Mouse (Mus musculus) forebrain, embryonic 12.5 days (tissue): ENCODE measurements around the gene Fam129b. TPM values are rescaled to one million over a fixed set of nuclear protein-coding genes. Genes with fewer than 3 reads are reported as not detected.

ENCODE experiments used
- ATAC-seq: fragments of 200-750 bp; cut with Nextera tagmentation; 2 replicates; pipeline ENCODE4 v1.8.0; 2017; ENCODE audit warnings: moderate TSS enrichment; ENCODE audit not compliant: low FRiP score
- H3K27ac ChIP-seq: fragments of 300-500 bp; sonication (generic); 2 replicates; pipeline ENCODE4 v1.5.1; 2016; ENCODE audit warnings: mild to moderate bottlenecking
- H3K27me3 ChIP-seq: fragments of 300-500 bp; sonication (generic); 2 replicates; pipeline ENCODE4 v1.6.1; 2016; ENCODE audit warnings: mild to moderate bottlenecking
- H3K36me3 ChIP-seq: fragments of 300-500 bp; sonication (generic); replicated peaks from 2 replicates; pipeline ENCODE4 v1.6.1; 2016; ENCODE audit warnings: mild to moderate bottlenecking
- H3K4me1 ChIP-seq: fragments of 300-500 bp; sonication (generic); 2 replicates; pipeline ENCODE4 v1.6.1; 2016
- H3K4me2 ChIP-seq: fragments of 300-500 bp; sonication (generic); 2 replicates; pipeline ENCODE4 v1.6.1; 2016; ENCODE audit warnings: mild to moderate bottlenecking, moderate library complexity
- H3K4me3 ChIP-seq: fragments of 300-500 bp; sonication (generic); replicated peaks from 2 replicates; pipeline ENCODE4 v1.5.1; 2016; ENCODE audit warnings: mild to moderate bottlenecking
- H3K9ac ChIP-seq: fragments of 300-500 bp; sonication (generic); 2 replicates; pipeline ENCODE4 v1.6.1; 2016; ENCODE audit warnings: mild to moderate bottlenecking
- H3K9me3 ChIP-seq: fragments of 300-500 bp; sonication (generic); 2 replicates; pipeline ENCODE4 v1.6.1; 2016
- WGBS: fragments of 180-500 bp; shearing (Covaris S2); methylation state at CpG from one replicate; pipeline ENCODE4 v1.1.7; 2016; 5-methylcytosine and 5-hydroxymethylcytosine counted together
- polyA plus RNA-seq: library from polyadenylated mRNA; unstranded; fragments of >200 nt; fragmentation: Nextera tagmentation; extraction: Ambion mirVana; gene quantifications from 2 replicates; pipeline ENCODE4 v1.2.1, GENCODE M21; 2016

The Fam129b gene
- polyA plus RNA-seq, 1 experiment from 2014 or later = 27.3 TPM

- Histone ChIP-seq H3K9ac (no peak overlapping the region), H3K36me3 (peaks cover 50% of the 10 kb centered on the region), H3K4me3 (no peak overlapping the region), H3K27ac (no peak overlapping the region), H3K27me3 (no peaks in the 10 kb centered on the region), H3K4me1 (no peaks in the 10 kb centered on the region), H3K4me2 (no peak overlapping the region), H3K9me3 (no peaks in the 10 kb centered on the region)
- WGBS = 87% methylated on average over 7 of the region's 7 CpGs
- no peak for ATAC-seq
Observed at GRCm38 (mm10) chr2:32921235-32921634, 45.3 kb downstream of the Fam129b start.

- Histone ChIP-seq H3K4me3 (no peak overlapping the region), H3K4me1 (no peaks in the 10 kb centered on the region), H3K4me2 (no peak overlapping the region), H3K27me3 (no peaks in the 10 kb centered on the region), H3K9me3 (no peaks in the 10 kb centered on the region), H3K9ac (no peak overlapping the region), H3K27ac (no peak overlapping the region), H3K36me3 (peaks cover 50% of the 10 kb centered on the region)
- no peak for ATAC-seq
- WGBS = 87% methylated on average over 15 of the region's 15 CpGs
Observed at GRCm38 (mm10) chr2:32921801-32922380, 46.0 kb downstream of the Fam129b start.

GRCm38 (mm10) chr2:32922564-32922963 is 46.6 kb downstream of the Fam129b start:
- no peak overlapping the region for H3K27ac ChIP-seq
- WGBS = 89% methylated on average over 13 of the region's 13 CpGs

GRCm38 (mm10) chr2:32923551-32924250 is 47.8 kb downstream of the Fam129b start:
- no peaks in the 10 kb centered on the region for H3K27me3 ChIP-seq
- no peaks in the 10 kb centered on the region for H3K9me3 ChIP-seq
- no peak overlapping the region for H3K27ac ChIP-seq
- no peaks in the 10 kb centered on the region for H3K4me1 ChIP-seq
- H3K4me3 ChIP-seq = no peak overlapping the region
- ATAC-seq = no peak
- H3K36me3 ChIP-seq = peaks cover 50% of the 10 kb centered on the region
- no peak overlapping the region for H3K4me2 ChIP-seq
- H3K9ac ChIP-seq = no peak overlapping the region
- 90% methylated on average over 24 of the region's 24 CpGs for WGBS

More at GRCm38 (mm10) chr2:32922564-32922963, 46.6 kb downstream of the Fam129b start:
- Histone ChIP-seq H3K9me3 (no peaks in the 10 kb centered on the region), H3K27me3 (no peaks in the 10 kb centered on the region), H3K4me2 (no peak overlapping the region), H3K9ac (no peak overlapping the region), H3K36me3 (peaks cover 50% of the 10 kb centered on the region), H3K4me1 (no peaks in the 10 kb centered on the region), H3K4me3 (no peak overlapping the region)
- ATAC-seq = no peak

GRCm38 (mm10) chr2:32924306-32924844 is 48.5 kb downstream of the Fam129b start:
- H3K4me1 ChIP-seq = no peaks in the 10 kb centered on the region
- 75% methylated on average over 10 of the region's 10 CpGs for WGBS
- peaks cover 45% of the 10 kb centered on the region for H3K36me3 ChIP-seq
- no peak overlapping the region for H3K9ac ChIP-seq
- no peak overlapping the region for H3K27ac ChIP-seq
- H3K4me2 ChIP-seq = no peak overlapping the region
- no peaks in the 10 kb centered on the region for H3K9me3 ChIP-seq
- no peaks in the 10 kb centered on the region for H3K27me3 ChIP-seq
- H3K4me3 ChIP-seq = no peak overlapping the region
- ATAC-seq = no peak

- Histone ChIP-seq H3K9me3 (no peaks in the 10 kb centered on the region), H3K4me3 (no peak overlapping the region), H3K4me1 (no peaks in the 10 kb centered on the region), H3K36me3 (peaks cover 38% of the 10 kb centered on the region), H3K4me2 (no peak overlapping the region), H3K9ac (no peak overlapping the region), H3K27me3 (no peaks in the 10 kb centered on the region), H3K27ac (no peak overlapping the region)
- ATAC-seq = no peak
- 94% methylated on average over 12 of the region's 12 CpGs for WGBS
Observed at GRCm38 (mm10) chr2:32926330-32927075, 50.6 kb downstream of the Fam129b start.

GRCm38 (mm10) chr2:32927624-32928234 is 51.8 kb downstream of the Fam129b start:
- H3K36me3 ChIP-seq = peaks cover 34% of the 10 kb centered on the region
- H3K27me3 ChIP-seq = no peaks in the 10 kb centered on the region
- no peak overlapping the region for H3K27ac ChIP-seq
- H3K4me3 ChIP-seq = no peak overlapping the region
- no peaks in the 10 kb centered on the region for H3K9me3 ChIP-seq
- no peak for ATAC-seq
- H3K4me2 ChIP-seq = no peak overlapping the region
- WGBS = 78% methylated on average over 15 of the region's 15 CpGs
- no peak overlapping the region for H3K9ac ChIP-seq
- no peaks in the 10 kb centered on the region for H3K4me1 ChIP-seq

- 34% methylated on average over 10 of the region's 10 CpGs for WGBS
- Histone ChIP-seq H3K4me1 (no peaks in the 10 kb centered on the region), H3K27ac (no peak overlapping the region), H3K36me3 (peaks cover 32% of the 10 kb centered on the region), H3K4me3 (no peak overlapping the region), H3K27me3 (no peaks in the 10 kb centered on the region), H3K4me2 (no peak overlapping the region), H3K9ac (no peak overlapping the region), H3K9me3 (no peaks in the 10 kb centered on the region)
- ATAC-seq = peak; percentile 66
Observed at GRCm38 (mm10) chr2:32928235-32928946, 52.5 kb downstream of the Fam129b start.

GRCm38 (mm10) chr2:32928947-32929829 is 53.3 kb downstream of the Fam129b start:
- Histone ChIP-seq H3K4me1 (no peaks in the 10 kb centered on the region), H3K27ac (no peak overlapping the region), H3K27me3 (no peaks in the 10 kb centered on the region), H3K9ac (no peak overlapping the region), H3K9me3 (no peaks in the 10 kb centered on the region), H3K4me2 (no peak overlapping the region), H3K4me3 (no peak overlapping the region), H3K36me3 (peaks cover 27% of the 10 kb centered on the region)
- ATAC-seq = no peak
- 89% methylated on average over 19 of the region's 19 CpGs for WGBS

GRCm38 (mm10) chr2:32931730-32932129 is 55.8 kb downstream of the Fam129b start:
- H3K27ac ChIP-seq = no peak overlapping the region
- ATAC-seq = no peak
- WGBS = 79% methylated on average over 7 of the region's 7 CpGs
- no peaks in the 10 kb centered on the region for H3K27me3 ChIP-seq
- H3K9me3 ChIP-seq = no peaks in the 10 kb centered on the region
- no peaks in the 10 kb centered on the region for H3K4me1 ChIP-seq
- H3K36me3 ChIP-seq = peaks cover 36% of the 10 kb centered on the region
- no peak overlapping the region for H3K9ac ChIP-seq
- H3K4me3 ChIP-seq = no peak overlapping the region
- H3K4me2 ChIP-seq = no peak overlapping the region

GRCm38 (mm10) chr2:32938741-32939140 is 62.8 kb downstream of the Fam129b start:
- Histone ChIP-seq H3K9ac (no peak overlapping the region), H3K27ac (no peak overlapping the region), H3K27me3 (no peaks in the 10 kb centered on the region), H3K4me2 (no peak overlapping the region), H3K36me3 (peaks cover 59% of the 10 kb centered on the region), H3K4me1 (no peaks in the 10 kb centered on the region), H3K9me3 (no peaks in the 10 kb centered on the region), H3K4me3 (no peak overlapping the region)
- WGBS = 89% methylated on average over 5 of the region's 5 CpGs
- ATAC-seq = no peak
